Mouse (Mus musculus): ENCODE data around the gene Sdk1. TPM values are rescaled to one million over a fixed set of nuclear protein-coding genes. Genes with fewer than 3 reads are reported as not detected.

The Sdk1 gene
- total and polyA plus RNA-seq, 2 experiments from 2014 or later, result 2.2 to 58.4 TPM

DNA sequence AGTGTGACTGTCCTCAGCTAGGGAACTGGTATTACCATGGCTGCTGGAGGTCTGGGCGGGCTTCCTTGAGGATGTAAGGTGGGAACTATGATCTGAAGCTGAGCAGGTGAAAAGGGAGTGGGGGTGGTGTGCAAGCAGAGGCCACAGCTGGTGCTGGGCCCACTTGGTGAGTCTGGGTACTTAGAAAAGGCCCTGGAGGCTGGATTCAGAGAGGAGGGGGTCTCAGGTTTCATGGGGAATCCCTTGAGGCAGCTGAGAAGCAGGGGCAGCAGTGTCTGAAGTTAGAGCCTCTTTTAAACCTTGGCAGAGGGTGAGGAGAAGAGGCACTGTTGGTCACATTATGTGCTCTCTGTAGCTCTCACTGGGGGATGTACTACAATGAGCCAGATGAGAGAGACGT lies 163.4 kb downstream of the Sdk1 start:
- no peak for DNase-seq (ENCODE audit: low spot score)
- no peak overlapping the region for H3K4me2 ChIP-seq (ENCODE audit: low read depth, low read length)
- H3K27ac ChIP-seq, result no peak overlapping the region
- no peak for TF ChIP-seq CTCF (IDR thresholded peaks at IDR 0.05; ENCODE audit: low read depth)
- H3K27me3 ChIP-seq (ENCODE audit: insufficient read depth, low read length), result no peaks in the 10 kb centered on the region
- H3K9ac ChIP-seq (replicated peaks; ENCODE audit: low read length), result no peak overlapping the region
- no peak overlapping the region for H3K4me3 ChIP-seq (ENCODE audit: low read length)
- H3K9me3 ChIP-seq (ENCODE audit: low read length), result no peaks in the 10 kb centered on the region
- no peaks in the 10 kb centered on the region for H3K4me1 ChIP-seq (ENCODE audit: insufficient read depth, low read length)
- H3K36me3 ChIP-seq (ENCODE audit: insufficient read depth, low read length), result no peaks in the 10 kb centered on the region
- WGBS, result 51% methylated on average over 2 of the region's 2 CpGs
- ATAC-seq, result no peak

DNA sequence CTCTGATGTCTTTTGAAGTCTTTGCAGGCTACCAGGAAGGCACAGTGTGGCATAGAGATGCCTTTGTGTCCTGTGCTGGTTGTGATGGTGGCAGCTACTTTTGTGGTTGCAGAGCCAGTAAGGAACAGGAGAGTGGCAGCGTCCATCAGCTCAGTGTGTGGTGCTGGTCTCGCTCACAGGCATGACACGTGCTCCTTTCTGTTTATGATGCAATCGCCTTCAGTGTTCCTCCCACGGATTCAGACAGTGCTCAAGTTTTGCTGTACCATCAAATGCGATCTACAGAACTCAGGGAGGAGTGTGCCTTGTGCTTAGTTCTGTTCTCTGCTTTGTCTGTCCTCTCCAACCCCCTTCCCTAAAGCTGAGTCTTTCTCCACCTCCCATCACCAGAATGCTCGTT lies 165.6 kb downstream of the Sdk1 start:
- H3K36me3 ChIP-seq (ENCODE audit: insufficient read depth, low read length), result no peaks in the 10 kb centered on the region
- no peaks in the 10 kb centered on the region for H3K9me3 ChIP-seq (ENCODE audit: low read length)
- DNase-seq (ENCODE audit: low spot score) (no peak), ATAC-seq (no peak)
- no peak overlapping the region for H3K27ac ChIP-seq
- no peaks in the 10 kb centered on the region for H3K4me1 ChIP-seq (ENCODE audit: insufficient read depth, low read length)
- WGBS, result 55% methylated on average over 7 of the region's 7 CpGs
- H3K27me3 ChIP-seq (ENCODE audit: insufficient read depth, low read length), result no peaks in the 10 kb centered on the region
- no peak overlapping the region for H3K4me2 ChIP-seq (ENCODE audit: low read depth, low read length)
- H3K9ac ChIP-seq (replicated peaks; ENCODE audit: low read length), result no peak overlapping the region
- no peak overlapping the region for H3K4me3 ChIP-seq (ENCODE audit: low read length)
- TF ChIP-seq CTCF (IDR thresholded peaks at IDR 0.05; ENCODE audit: low read depth), result no peak

DNA sequence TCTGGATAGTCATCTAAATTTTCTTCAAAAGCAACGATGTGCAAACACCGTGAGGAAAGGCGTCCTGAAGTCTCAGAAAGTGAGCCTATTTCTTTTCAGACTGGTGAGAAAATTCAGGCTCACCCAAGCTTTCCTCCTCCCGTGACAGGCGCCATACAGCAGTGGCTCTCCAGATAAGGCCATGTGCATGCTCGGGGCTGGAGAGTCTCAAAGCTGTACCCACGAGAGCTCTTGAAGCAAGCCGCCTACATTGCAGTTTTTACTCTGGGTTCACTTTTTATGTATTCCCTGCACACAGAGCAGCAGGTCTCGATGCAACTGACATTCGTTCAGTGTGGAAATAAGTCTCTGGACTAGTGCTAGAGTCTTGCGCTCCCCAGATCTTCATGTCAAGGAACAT lies 171.7 kb downstream of the Sdk1 start:
- WGBS, result 64% methylated on average over 11 of the region's 11 CpGs
- TF ChIP-seq CTCF (IDR thresholded peaks at IDR 0.05; ENCODE audit: low read depth), result no peak
- DNase-seq (ENCODE audit: low spot score) (no peak), ATAC-seq (no peak)
- no peaks in the 10 kb centered on the region for H3K36me3 ChIP-seq (ENCODE audit: insufficient read depth, low read length)
- H3K4me3 ChIP-seq (ENCODE audit: low read length), result no peak overlapping the region
- H3K4me1 ChIP-seq (ENCODE audit: insufficient read depth, low read length), result no peaks in the 10 kb centered on the region
- H3K4me2 ChIP-seq (ENCODE audit: low read depth, low read length), result no peak overlapping the region
- no peaks in the 10 kb centered on the region for H3K9me3 ChIP-seq (ENCODE audit: low read length)
- H3K27ac ChIP-seq, result no peak overlapping the region
- H3K9ac ChIP-seq (replicated peaks; ENCODE audit: low read length), result no peak overlapping the region
- H3K27me3 ChIP-seq (ENCODE audit: insufficient read depth, low read length), result no peaks in the 10 kb centered on the region

DNA sequence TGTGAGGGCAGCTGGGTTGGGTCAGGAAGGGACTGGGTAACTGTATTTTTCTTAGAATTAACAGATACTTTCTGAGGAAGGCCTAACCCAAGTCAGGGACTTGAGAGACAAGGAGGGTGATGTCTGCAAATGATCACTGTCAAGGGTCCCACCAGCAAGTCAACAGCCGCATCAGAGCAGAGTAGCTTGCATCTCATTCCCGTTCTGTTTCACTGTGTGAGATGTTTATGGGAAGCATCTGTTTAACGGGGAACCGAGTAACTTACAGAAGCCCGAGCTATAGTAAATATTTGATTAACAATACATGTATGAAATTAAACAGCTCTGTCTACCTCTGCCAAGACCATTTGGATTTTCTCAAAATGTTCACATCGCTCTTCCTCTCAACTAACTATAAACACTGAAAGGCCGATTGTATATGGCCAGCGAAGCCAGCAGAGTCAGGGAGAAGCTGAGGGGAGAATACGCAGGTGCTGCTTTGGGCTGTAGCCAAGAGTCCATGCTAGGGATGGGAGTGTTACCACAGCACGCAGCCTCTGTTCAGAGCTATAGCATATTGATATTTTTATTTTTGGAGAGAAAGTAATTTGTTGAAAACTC lies 174.5 kb downstream of the Sdk1 start:
- no peak overlapping the region for H3K4me3 ChIP-seq (ENCODE audit: low read length)
- H3K36me3 ChIP-seq (ENCODE audit: insufficient read depth, low read length), result no peaks in the 10 kb centered on the region
- no peaks in the 10 kb centered on the region for H3K9me3 ChIP-seq (ENCODE audit: low read length)
- no peaks in the 10 kb centered on the region for H3K27me3 ChIP-seq (ENCODE audit: insufficient read depth, low read length)
- no peak for TF ChIP-seq CTCF (IDR thresholded peaks at IDR 0.05; ENCODE audit: low read depth)
- H3K9ac ChIP-seq (replicated peaks; ENCODE audit: low read length), result no peak overlapping the region
- H3K27ac ChIP-seq, result no peak overlapping the region
- DNase-seq (ENCODE audit: low spot score) (no peak), ATAC-seq (no peak)
- H3K4me2 ChIP-seq (ENCODE audit: low read depth, low read length), result no peak overlapping the region
- WGBS, result 71% methylated on average over 10 of the region's 10 CpGs
- no peaks in the 10 kb centered on the region for H3K4me1 ChIP-seq (ENCODE audit: insufficient read depth, low read length)

DNA sequence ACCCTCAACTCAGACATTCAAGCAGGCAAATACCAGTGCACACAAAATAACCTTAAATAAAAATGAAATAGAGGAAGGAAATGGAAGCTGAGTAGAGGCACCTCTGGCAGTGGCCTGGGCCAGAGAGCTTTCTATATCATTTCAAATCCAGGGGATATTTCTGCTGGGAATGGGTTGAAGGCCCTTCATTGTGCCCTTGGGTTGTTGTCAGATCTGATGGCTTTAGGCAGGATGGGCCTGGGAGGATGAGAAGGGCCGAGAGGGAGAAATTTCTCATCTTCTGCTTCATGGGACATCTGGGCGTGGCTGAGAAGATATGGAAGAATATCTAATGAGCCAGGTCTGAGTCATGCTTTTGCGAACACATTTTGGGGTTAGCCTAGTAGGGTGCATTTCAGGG lies 186.8 kb downstream of the Sdk1 start:
- Histone ChIP-seq H3K4me2 (ENCODE audit: low read depth, low read length) (no peak overlapping the region), H3K36me3 (ENCODE audit: insufficient read depth, low read length) (no peaks in the 10 kb centered on the region), H3K4me1 (ENCODE audit: insufficient read depth, low read length) (no peaks in the 10 kb centered on the region), H3K9ac (replicated peaks; ENCODE audit: low read length) (no peak overlapping the region), H3K27ac (no peak overlapping the region), H3K27me3 (ENCODE audit: insufficient read depth, low read length) (no peaks in the 10 kb centered on the region), H3K4me3 (ENCODE audit: low read length) (no peak overlapping the region), H3K9me3 (ENCODE audit: low read length) (no peaks in the 10 kb centered on the region)
- TF ChIP-seq CTCF (IDR thresholded peaks at IDR 0.05; ENCODE audit: low read depth), result no peak
- ATAC-seq, result no peak
- 69% methylated on average over 3 of the region's 3 CpGs for whole genome bisulfite sequencing
- no peak for DNase-seq (ENCODE audit: low spot score)

DNA sequence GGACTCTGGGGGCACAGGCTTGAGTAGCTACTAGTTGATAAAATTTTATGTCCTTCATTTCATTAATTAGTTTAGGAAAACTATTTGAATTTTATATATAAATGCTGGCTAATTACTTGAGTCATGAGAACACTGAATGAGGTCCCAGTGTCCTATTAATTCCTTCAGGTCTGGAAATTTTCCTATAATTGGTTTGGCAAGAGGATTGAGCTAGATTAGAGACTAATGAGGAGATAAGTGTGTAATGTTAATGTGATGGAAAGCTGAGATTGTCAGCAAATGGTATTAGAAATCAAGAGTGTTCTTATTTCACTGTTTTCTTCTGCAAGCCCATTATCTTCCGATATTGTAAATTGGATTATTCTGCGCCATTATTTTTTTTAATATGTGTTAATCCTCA lies 192.0 kb downstream of the Sdk1 start:
- Histone ChIP-seq H3K9ac (replicated peaks; ENCODE audit: low read length) (no peak overlapping the region), H3K4me3 (ENCODE audit: low read length) (no peak overlapping the region), H3K36me3 (ENCODE audit: insufficient read depth, low read length) (no peaks in the 10 kb centered on the region), H3K27ac (no peak overlapping the region), H3K9me3 (ENCODE audit: low read length) (no peaks in the 10 kb centered on the region), H3K4me2 (ENCODE audit: low read depth, low read length) (no peak overlapping the region), H3K4me1 (ENCODE audit: insufficient read depth, low read length) (no peaks in the 10 kb centered on the region), H3K27me3 (ENCODE audit: insufficient read depth, low read length) (no peaks in the 10 kb centered on the region)
- 77% methylated on average over 2 of the region's 2 CpGs for WGBS
- TF ChIP-seq CTCF (IDR thresholded peaks at IDR 0.05; ENCODE audit: low read depth), result no peak
- ATAC-seq, result no peak
- DNase-seq (ENCODE audit: low spot score), result no peak

DNA sequence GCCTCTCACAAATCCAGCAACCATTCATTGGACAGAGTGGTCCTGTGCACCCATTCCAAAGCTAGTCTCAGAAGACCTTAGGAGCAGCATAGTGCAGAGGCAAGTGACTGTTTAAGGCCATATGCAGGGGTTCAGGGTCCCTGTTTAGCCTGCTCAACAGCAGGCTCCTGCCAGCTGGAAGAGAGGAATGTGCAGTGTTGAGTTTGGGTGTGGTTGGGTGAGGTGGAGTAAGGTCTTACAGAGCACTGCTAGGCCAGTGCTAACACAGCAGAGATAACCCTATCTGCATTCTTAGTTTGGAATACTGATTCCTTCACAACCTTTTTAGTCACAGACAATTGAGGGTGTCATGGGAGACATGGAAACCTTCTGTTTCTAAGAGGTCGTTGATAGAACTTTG lies 206.0 kb downstream of the Sdk1 start:
- no peaks in the 10 kb centered on the region for H3K36me3 ChIP-seq (ENCODE audit: insufficient read depth, low read length)
- ATAC-seq (no peak), DNase-seq (ENCODE audit: low spot score) (no peak)
- H3K4me3 ChIP-seq (ENCODE audit: low read length), result no peak overlapping the region
- 69% methylated on average over 1 of the region's 1 CpGs for WGBS
- H3K27me3 ChIP-seq (ENCODE audit: insufficient read depth, low read length), result no peaks in the 10 kb centered on the region
- no peaks in the 10 kb centered on the region for H3K4me1 ChIP-seq (ENCODE audit: insufficient read depth, low read length)
- H3K4me2 ChIP-seq (ENCODE audit: low read depth, low read length), result no peak overlapping the region
- no peak for TF ChIP-seq CTCF (IDR thresholded peaks at IDR 0.05; ENCODE audit: low read depth)
- H3K9me3 ChIP-seq (ENCODE audit: low read length), result no peaks in the 10 kb centered on the region
- H3K9ac ChIP-seq (replicated peaks; ENCODE audit: low read length), result no peak overlapping the region
- no peak overlapping the region for H3K27ac ChIP-seq

All from hindbrain, postnatal 0 days (tissue).